Mouse (Mus musculus) erythroblast, embryonic 14.5 days (primary cell): ENCODE measurements around the gene Lhfpl5.

Experiments
- GATA1 ChIP-seq: IDR thresholded peaks from 2 replicates; pipeline ENCODE4 v1.6.1; 2012; ENCODE audit warnings: low read length, inconsistent platforms, mixed read lengths
- TAL1 ChIP-seq: IDR thresholded peaks from 3 replicates; pipeline ENCODE4 v1.6.1; 2012; ENCODE audit warnings: low read length, inconsistent platforms, mixed read lengths

GRCm38 (mm10) chr17:28617636-28618035 lies 42.2 kb downstream of the Lhfpl5 start:
- TF ChIP-seq GATA1, result no peak
- TF ChIP-seq TAL1, result no peak
